Mouse (Mus musculus): ENCODE results near the gene Gabpb2.

Gabpb2 gene

DNA sequence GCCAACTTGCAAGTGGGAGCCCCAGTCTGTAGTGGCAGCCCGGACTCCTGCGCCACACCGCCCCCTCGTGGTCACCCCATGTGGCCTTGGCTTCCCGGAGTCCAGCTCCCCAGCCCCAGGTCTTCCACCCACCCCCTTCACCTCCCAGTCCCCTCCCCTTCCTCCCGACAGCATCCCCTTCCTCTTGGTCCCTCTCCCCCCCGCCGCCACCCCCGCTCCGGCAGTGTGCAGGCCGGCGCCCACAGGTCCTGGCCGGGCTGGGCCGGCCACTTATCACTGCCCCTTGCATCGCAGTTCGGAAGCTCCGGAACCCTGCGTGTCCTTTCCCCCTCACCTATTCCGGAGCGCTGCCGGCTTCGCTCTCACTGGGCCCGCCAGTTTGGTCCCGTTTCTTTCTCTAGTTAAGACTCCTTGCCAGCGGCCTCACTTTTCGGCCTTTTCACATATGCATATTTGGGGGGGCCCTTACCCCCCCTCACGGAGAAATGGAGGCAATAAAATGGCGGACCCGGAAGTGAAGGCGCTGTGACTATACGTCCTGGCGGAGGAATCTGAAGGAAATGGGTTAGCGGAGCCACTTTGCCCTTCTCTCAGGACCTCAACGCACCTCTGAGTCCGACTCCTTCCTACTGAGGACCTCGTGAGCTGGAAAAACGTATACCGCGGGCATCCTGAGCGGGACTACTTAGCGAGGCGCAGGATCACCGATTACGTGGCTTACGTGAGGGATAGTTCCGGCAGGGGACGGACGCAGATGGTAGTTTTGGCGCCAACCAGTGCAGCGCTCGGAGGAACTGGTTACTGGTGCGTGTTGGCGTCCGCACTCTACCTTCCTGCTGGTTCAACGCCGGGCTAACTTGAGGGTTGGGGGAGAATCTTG, at the start of gene Gabpb2:
Gene Gabpb2 (minus strand): TSS at position 662 of the 880 bp plus-strand sequence.
- peak; percentile 90 for DNase-seq (ENCODE audit: low spot score)

DNA sequence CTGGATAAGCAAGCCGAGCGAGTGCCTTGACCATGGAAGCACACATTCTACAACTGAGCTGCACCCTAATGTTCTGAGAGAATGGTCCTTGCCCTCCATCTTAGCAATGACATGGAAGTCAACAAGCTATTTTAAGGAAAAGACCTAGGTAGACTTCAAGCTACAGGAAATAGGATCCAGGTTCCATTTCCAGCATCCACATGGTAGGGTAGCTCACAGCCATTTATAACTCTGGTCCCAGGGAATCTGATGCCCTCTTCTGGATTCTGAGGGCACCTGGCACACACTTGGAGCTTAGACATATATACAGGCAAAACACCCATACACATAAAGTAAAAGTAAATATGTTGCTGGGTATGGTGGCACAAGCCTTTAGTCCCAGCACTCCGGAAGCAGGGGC, 48.3 kb upstream of the Gabpb2 start:
- no peak for DNase-seq (ENCODE audit: low spot score)

DNA sequence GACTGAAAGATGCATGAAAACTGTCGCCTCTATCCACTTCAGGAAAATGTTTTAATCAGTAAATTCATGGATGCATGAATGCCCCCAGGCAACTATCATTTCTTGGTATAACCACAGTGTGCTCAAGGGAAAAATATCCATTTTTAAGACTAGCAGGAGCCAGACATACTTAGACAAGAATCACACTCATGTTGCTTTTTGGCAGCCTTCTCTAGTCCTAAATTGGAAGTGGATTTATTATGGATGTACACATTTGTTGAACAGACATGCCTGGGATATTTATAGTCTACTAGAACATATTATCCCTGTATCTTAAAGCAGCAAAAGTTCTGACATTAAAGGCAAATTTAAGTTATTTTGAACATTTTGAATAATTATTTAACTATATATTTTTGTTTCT, 47.0 kb upstream of the Gabpb2 start:
- no peak for DNase-seq (ENCODE audit: low spot score)

DNA sequence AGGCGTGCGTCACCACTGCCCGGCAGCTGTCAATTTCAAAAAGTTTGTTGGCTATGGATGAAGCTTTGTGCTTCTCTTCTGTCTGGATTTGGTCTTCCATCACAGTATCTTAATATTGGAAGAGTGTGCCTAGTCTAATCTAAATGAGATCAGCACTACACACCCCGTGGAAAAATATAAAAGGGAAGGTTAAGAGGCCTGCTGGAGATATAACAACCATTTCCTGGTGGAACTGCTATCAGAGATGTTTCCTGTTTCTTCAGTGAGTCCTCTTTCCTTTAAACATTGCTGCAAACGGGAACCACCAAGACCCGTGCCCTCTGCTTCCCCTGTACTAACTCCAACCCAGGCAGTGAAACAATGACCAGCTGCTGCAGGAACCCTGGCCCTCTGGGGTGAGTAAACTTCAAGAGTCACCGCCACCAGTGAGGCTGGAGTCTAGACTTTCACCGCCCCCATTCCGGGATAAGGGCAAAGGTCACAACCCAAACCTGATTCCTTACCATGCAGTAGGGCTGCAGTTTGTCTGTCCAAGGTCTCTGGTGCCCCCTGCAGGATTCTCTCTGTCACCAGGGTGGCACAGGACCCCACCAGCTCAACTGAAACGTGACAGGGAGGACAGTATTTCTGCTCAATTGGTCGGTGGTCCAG, 45.5 kb upstream of the Gabpb2 start:
- peak; percentile 64 for DNase-seq (ENCODE audit: low spot score)

DNA sequence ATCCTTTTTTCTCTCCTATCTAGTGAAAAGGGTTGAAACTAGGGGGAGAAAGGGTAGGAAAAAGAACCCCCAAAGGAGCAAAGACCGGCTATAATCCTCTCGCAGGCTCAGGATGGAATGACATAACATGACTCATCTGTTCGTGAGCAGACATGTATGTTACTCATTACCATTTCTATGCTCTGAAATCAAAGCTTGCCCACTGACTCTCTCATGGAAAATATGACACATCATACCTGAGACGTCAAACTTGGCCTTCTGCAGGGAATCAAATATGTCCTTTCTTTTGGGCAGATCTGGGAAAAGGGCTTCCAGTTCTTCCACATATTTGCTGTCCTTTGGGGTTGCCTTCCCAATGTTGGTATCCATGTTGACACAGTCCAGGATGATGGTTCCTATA, 44.3 kb upstream of the Gabpb2 start:
- DNase-seq (ENCODE audit: low spot score) = no peak

DNA sequence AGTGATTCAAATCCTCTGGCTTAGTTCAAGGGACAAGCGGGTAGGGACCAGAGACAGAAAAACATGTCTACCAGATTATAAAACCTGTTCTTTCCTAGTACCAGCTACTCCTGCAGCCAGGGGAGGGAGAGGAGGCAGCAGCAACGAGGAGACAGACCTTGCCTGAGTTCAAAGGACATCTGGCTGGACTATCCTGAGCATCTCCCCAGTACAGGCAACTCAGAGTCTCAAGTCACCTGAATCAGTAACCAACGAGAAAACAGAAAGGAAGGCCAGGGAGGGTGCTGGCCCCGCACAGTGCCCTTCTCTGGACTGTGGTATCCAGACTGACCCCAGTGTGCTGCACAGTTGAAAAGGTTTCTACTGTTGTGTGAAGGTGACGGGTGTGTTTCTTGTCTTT, 39.2 kb upstream of the Gabpb2 start:
- DNase-seq (ENCODE audit: low spot score) = no peak

DNA sequence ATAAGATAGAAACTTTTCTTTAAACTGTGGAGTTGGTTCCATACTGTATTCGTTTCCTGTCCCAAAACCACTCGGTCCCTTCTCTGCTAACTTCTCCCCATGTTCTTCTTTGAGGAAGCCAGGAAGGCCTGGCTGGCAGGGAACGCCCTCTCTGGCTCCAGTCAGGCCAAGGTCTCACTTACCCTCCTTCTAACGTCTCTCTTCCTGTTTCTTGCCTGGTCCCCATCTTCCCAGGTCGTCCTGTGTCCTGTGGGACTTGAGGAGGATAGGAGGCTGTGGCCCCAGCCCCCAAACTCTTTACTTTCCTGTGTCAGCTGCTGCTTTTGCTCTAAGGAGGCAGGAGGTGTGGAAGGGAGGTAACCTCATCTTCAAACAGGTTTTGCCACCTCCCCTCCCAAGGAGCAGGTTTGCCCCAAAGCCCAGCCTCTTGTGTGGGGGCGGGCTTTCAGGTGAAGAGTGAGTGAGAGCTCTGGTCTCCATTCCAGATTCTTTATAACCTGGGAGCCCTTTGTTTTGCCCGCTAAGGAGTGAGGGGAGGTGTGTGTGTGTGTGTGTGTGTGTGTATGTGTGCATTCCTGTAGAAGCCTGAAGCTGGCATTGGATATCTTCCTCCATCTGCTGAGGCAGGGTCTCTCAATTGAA, 33.2 kb upstream of the Gabpb2 start, which contains the start of gene Bnipl:
Gene Bnipl (minus strand): TSS at position 411 of the 642 bp plus-strand sequence.
- DNase-seq (ENCODE audit: low spot score) = no peak

DNA sequence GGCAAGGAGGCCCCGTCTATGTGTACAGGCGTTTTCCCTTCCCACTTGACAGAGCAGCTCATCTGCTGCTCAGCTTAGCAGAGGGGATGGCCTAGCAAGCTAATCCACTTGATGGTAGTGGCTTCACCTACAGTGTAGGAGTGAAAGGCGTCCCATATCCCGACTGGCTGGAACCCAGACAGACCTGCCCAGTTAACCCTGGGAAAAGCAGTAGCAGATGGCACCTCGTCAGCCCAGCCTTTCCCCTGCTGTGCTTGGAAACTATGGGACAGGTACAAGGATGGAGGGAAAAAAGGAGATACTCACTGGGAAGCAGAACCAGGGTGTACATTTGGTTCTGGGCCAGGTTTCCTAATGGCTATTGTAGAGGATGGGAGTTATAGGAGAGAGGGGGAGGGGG, 32.6 kb upstream of the Gabpb2 start:
- no peak for DNase-seq (ENCODE audit: low spot score)

DNA sequence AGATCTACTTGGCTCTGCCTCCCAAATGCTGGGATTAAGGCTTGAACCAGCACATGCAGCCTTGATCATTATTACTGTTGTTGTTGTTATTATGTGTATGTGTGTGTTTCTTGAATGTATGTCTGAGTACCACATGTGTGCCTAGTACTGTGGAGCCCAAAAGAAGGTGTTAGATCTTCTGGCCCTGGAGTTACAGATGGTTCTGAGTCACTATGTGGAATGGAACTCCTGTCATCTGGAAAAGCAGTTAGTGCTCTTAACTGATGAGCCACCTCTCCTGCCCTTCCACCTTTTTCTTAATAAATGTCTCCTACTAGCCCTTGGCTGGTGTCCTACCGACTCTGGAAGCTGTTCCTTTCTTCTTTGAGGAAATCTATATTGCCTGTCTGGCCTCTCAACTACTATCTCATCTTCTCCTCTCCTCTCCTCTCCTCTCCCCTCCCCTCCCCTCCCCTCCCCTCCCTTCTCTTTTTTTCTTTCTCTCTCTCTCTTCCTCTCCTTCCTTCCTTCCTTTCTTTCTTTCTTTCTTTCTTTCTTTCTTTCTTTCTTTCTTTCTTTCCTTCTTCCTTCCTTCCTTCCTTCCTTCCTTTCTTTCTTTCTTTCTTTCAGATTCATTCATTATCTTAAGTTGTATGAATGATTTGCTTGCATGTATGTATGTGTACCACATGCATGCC, 30.1 kb upstream of the Gabpb2 start:
- DNase-seq (ENCODE audit: low spot score) = no peak

DNA sequence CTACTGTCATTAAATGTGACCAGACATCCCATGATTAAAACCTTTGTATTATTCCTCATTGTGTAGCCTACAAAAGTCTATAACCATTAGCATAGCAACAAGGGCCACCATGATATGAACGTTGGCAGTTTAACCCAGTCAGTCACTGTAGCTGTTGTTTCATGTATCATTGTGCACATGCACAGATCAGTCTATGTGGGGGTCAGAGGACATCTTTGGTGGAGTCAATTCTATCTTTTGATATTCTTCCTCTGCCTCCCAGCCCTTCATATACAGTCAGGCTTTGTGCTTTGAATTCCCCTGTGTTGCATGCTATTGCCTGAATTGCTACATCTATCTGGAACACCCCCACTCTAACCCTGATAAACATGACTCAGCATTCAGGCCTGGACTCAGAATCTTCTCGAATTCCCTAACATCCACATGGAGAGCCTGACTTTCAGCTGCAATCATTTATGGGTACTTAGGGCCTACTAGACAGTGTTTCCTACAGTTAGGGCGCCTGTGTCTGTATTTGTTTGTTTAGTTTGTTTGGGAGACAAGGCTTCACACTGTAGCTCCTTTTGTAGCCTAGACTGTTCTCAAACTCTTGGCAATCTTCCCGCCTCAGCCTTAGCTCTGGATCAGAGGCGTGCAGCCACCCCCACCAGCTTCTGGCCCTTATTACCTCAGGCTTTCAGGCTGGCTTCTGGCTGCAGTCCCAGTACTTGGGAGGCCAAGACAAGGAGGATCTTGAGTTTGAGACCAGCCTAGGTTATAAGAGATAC, 28.9 kb upstream of the Gabpb2 start:
- DNase-seq (ENCODE audit: low spot score) = peak; percentile 41

DNA sequence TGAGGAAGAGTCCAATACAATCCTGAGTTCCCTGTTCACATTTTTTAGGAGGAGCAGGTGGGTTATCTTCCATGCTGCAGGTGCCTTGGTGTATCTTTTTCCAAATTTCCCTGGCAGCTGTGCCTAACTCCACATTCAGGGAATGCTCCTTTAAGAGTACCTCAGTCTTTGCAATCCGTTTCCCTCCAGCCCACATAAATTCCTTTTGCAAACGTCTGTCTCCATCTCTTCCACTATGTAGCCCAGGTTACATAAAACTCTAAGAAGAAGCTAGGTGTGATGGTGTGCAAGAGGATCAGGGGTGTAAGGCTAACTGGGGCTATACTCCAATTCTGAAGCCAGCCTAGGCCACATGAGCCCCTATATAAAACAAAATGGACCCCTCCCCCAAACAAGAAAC, 25.4 kb upstream of the Gabpb2 start:
- DNase-seq (ENCODE audit: low spot score) = no peak

DNA sequence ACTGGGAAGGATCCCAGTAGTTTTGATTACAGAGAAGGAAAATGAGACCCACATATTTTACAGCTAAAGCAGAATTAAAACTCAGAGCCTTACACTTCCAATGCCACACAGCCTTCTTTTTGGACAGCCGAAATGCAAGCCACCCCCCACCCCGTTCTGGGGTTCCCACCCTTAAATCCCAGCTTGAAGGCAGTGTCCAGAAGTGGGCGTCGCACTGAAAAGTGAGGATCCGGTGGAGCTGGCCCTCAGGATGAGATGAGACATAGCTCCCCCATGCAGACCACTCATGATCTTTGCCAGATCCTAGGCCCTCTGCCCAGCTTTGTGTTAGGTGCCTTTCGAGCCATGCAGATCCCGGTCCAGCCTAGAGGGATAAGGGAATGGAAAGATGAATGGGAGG, 23.8 kb upstream of the Gabpb2 start, which contains the start of gene Gm128:
Gene Gm128 (minus strand): TSS at position 101 of the 400 bp plus-strand sequence.
- no peak for DNase-seq (ENCODE audit: low spot score)

DNA sequence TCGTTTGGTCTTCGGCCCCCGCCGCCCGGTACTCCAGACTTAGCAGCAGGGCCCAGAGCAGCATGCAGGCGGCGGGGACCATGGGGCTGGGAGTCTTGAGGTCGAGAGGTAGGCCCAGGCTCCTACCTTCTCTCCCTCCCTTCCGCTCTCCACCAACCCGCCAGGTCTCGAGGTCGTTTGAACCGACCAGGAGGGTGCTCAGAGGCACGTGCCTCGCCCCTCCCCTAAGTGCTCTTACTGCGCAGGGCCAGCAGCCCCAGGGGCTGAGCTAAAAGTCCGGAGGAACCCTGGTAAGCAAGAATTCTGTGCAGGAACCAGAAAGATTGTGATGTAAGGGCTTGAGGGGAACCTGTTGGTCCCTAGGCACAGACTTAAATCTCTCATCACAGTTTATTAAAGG, 23.2 kb upstream of the Gabpb2 start:
- DNase-seq (ENCODE audit: low spot score) = no peak

DNA sequence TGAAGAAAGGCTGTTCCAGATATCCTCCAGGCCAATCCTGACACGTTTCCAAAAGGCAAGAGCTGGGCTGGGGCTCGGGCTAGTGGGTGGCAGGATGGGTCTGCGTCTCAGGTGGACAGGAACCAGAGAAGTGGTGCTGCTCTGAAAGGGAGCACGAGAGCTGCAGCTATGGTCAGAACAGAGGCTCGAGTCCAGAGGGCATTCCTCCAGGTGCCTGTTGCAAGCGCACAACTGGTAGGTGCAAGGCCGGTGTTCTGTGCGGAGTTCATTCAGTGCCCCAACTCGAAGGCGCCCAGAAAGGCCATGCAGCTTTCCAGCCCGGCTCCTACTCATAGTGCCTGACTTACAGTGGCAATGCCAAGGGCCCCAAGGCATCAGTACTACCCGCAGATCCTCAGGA, 22.3 kb upstream of the Gabpb2 start:
- no peak for DNase-seq (ENCODE audit: low spot score)

DNA sequence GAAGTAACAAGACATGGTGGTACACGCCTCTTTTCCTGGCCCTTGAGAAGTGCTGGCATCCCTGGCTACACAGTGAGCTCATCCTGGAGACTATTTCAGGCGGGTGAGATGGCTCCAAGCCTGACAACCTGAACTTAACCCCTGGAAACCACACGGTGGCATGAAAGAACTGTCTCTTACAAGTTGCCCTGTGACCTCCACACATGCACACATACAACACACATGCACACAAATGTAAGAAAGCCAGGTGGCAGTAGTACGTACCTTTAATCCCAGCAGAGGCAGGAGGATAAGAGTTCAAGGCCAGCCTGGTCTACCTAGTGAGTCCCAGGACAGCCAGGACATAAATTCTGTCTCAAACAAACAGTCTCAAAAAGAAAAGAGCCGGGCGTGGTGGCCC, 21.3 kb upstream of the Gabpb2 start:
- no peak for DNase-seq (ENCODE audit: low spot score)

DNA sequence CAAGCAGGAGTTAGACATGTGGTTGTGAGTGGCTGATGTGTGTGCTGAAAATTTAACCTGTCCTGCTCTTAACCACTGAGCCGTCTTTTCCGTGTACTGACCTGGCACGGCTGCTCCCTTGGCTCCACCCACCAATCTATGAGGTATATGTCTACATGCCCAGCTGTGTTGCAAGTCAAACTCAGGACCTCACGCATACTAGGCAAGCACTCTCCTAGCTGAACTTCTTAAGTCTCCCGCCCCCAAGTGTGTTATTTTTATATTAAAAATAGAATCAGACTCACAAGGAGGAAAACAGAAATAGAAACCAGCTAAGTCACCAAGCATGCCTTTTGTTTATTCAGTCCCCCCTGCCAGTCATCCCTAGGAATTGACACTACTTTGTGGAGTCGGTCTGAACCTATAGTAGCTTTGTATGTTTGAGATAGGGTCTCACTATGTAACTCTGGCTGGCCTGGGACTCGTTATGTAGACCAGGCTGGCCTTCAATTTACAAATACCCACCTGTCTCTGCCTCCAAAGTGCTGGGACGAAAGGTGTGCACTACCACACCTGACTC, 19.9 kb upstream of the Gabpb2 start:
- DNase-seq (ENCODE audit: low spot score) = no peak

DNA sequence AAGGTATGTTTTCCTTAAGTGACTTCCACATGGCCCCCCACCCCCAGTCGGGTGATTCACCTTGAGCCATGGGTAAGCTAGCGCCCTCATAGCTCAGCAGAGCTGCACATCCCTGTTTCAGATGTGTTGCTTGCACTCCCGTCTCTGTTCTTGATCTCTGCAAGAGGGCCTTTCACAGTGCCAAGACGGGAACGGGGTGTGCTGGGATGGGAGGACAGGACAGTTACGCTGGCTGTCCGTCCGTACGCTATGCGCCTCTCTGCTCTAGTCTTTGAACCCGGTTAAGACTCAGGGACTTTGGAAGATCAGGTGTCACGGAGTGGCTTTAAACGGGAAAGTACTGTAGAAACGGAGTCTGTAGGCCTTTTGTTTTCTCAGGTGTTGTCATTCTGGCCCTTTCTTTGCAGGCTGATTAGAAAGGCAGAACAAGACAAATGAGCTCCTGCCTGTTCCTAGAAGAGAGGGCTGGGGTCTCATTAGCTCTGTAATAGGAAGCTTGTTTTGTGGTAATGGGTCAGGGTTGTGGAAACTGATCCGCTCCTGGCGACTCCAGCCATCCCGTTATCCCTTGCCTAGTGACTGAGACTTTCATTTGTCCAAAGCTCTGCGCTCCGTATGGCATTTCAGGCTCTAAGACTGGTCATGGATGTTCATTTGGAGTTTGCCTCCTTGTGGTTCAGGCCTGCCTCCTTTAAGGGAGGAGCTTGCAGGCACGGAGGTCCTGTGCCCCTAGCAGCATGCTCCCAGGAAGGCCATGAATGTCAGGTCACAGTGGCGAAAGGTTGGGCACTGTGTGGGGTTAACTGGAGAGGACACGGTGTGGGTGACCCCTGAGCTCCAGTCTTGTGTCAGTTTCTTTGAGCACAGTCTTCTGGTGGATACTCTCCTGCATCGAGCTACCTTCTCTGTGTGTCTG, 17.9 kb upstream of the Gabpb2 start:
- DNase-seq (ENCODE audit: low spot score) = no peak

DNA sequence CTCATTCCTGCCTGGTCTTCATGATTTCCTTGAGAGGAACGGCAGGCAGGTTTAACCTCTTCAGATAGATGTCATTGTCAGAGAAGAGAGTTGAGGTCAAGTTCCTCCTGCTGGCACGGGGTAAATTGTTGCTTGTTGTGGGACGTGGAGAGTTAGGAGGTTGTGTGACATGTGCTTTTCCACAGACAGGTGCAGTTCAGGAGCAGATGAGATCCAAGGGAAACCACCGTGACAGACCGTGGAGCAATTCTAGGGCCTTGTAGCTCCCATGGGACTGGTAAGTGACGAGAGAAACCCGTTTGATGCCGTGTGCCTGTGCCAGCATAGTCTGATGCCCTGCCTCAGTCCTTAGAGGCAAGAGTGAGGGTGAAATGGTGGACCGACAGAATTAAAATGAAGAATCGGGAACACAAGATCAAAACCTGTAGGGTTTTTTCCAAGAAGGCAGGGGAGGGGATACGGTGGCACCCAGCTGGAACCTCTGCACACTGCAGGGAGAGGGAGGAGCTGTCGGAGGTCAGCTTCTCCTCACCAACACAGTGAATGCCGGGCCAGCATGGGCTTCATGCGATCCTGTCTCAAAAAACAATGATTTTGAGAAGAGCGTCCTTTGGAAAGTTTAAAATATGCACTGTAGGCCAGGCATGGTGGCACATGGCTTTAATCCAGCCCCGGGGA, 15.7 kb upstream of the Gabpb2 start:
- DNase-seq (ENCODE audit: low spot score) = no peak

DNA sequence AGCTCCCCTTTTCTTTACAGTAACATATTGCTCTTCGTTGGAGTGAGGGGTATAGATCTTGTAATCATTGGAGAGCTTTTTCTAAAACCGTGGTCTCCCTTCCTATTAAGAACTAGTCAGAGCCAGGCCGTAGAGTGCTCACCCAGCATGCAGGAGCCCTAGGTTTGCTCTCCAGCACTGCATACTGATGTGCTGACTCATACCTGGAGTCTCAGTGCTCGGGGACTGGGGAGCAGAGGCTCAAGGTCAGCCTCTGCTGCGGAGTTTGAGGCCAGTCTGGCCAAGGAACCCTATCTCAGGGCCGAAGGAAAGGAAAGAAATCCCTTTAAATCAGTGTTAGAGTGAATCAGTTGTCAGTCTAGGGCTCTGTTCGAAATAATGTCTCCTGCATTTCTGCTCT, 15.1 kb upstream of the Gabpb2 start:
- DNase-seq (ENCODE audit: low spot score) = no peak
